Mouse (Mus musculus): Measurements from ENCODE around the gene Orc2.

Gene Orc2

DNA sequence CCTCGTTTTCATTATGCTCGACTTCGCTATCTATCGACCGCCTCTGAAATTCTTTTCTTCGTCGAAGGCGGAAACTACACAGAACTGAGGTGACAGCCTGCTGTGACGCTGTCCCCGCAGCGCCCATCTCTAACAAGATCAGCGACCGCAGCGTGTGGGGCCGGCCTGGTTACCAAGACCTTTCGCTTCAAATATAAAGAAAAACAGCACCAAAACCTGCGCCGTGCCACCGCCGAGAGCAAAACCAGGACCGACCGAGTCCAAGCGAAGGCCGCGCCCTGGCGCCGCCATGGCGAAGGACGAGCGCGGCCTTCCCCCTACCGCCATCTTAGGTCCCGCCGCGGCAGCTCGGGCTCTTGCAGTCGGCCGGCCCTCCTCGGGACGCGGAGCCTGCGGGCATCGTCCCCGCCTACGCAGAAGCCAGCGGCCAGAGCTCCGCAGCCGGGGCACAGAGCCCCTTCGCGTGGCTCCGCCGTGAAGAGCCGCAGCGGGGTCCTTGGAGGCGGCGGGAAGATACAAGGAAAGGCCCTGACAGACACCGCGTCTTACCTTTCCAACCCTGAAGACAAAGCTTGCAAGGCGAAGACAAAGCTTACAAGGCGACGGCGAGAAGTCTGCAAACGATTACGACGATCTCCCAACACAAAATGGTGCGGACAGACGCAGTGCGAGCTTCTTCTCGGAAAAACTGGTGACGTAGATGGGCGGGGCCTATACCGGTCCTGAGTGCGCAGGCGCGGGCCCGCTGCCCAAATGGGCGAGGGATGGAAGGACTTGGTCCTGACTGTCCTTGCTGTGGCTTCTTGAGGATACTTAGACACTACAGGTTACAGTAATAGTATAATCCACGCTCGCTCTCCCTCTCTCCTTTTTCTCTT lies 81.3 kb downstream of the Orc2 start, which contains the start of gene Clk1:
Gene Clk1, minus strand, starts transcription at position 696 of the 878 bp plus-strand sequence.
- peak; percentile 89 for DNase-seq (ENCODE audit: low read depth, low spot score)

- peak; percentile 75 for DNase-seq (ENCODE audit: low read depth, low spot score)
Measured at GRCm38 (mm10) chr1:58422879-58423278, 82.0 kb downstream of the Orc2 start.

DNA sequence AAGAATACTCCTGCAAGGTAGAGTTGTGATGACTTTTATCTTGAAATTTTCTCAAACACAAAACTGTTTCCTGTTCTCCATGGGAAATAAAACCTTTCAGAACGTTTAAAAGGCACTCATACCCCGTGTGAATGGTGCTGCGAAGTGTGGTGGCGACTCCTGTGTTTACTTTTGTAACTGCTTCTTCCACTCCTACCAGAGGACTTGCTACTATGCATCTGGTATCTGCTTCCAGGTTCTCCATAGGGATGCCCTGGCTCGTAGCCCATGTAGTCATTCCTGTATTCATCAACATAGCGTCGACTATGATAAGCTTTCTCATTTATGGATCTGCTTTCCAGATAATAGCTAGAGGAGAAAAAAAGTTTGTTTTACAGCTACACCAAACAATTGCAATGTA lies 83.9 kb downstream of the Orc2 start:
- DNase-seq (ENCODE audit: low read depth, low spot score) = no peak

GRCm38 (mm10) chr1:58420032-58420431 lies 84.9 kb downstream of the Orc2 start:
- no peak for DNase-seq (ENCODE audit: low read depth, low spot score)

GRCm38 (mm10) chr1:58416048-58416447 lies 88.9 kb downstream of the Orc2 start:
- no peak for DNase-seq (ENCODE audit: low read depth, low spot score)

DNA sequence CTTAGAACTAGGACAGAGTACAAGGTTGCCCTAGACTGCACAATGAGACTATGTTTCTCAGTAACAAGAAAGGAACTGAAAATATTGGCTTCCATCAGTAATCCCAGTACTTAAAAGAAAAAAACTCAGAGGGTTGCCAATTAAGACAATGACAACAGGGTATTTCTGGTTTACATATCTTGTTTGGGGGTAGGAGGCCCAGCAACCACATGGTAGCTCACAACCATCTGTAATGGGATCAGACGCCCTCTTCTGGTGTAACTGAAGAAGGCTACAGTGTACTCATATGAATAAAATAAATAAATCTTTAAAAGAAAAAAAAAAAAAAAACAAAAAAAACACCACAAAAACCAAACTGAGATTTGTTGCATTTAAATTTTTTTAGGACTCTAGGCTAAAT lies 89.5 kb downstream of the Orc2 start:
- DNase-seq (ENCODE audit: low read depth, low spot score) = no peak
